Mouse (Mus musculus): ENCODE data around the gene Esam.

DNA sequence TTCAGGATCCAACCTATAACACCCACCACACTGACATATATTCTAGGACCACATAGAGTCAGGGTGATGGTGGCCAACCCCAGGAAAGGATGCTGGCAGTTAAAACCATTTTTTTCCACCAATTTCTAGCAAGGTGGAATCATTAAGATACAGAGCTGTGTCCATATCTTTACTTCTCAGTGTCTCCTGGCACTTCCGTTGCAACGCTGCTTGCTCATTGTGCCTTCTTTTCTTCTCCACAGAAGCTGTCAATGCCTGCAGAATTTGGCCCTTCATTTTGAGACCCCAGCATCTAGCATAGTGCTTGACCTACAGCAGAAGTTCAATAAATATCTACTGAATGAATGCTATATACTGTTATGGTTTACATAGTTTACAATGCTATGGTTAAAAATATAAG is 39.1 kb downstream of the Esam start:
- TF ChIP-seq TAL1 (conservative IDR thresholded peaks at IDR 0.05; ENCODE audit: low read depth, low read length): peak; percentile 71
- no peak for TF ChIP-seq CTCF (IDR thresholded peaks at IDR 0.05; ENCODE audit: low read depth, low read length)
